ENCODE assay signal across 13 mouse cellular contexts in genomic region chrX:52745917-52746316, GRCm38 (mm10). TPM values are rescaled to one million over a fixed set of nuclear protein-coding genes. Genes with fewer than 3 reads are reported as not detected.
A peak's percentile ranks its signal among the peaks of the same experiment; 100 is the strongest.
DNase-seq lines count a peak whose midpoint lies in the region; ATAC-seq lines count a peak whose summit lies in the region.
"Had no signal": no experiment of that assay in that cellular context is flagged by ENCODE, and none has a peak within 500 bp of the region (broad histone marks: within the 10 kb centered on the region; RNA-seq: fewer than 3 reads in every experiment).

No protein-coding gene starts in this region.

- no peaks in the 10 kb centered on the region for H3K36me3 ChIP-seq in intestine, embryonic 15.5 days
- H3K36me3 ChIP-seq in intestine, embryonic 16.5 days (ENCODE audit: control insufficient read depth, insufficient read depth, low read length), result no peaks in the 10 kb centered on the region
- no peaks in the 10 kb centered on the region for H3K36me3 ChIP-seq in liver, embryonic 15.5 days (replicated peaks)
- H3K36me3 ChIP-seq: lung, embryonic 15.5 days had no signal

- H3K27ac ChIP-seq in intestine, embryonic 15.5 days, result no peak overlapping the region
- no peak overlapping the region for H3K27ac ChIP-seq in intestine, embryonic 16.5 days (ENCODE audit: low read length)
- H3K27ac ChIP-seq in liver, embryonic 15.5 days (replicated peaks), result no peak overlapping the region
- H3K27ac ChIP-seq: lung, embryonic 15.5 days had no signal

- DNase-seq in ES-CJ7 (ENCODE audit: low read depth, low spot score), result peak; percentile 76
- DNase-seq in gastrocnemius, adult 18-20 months (ENCODE audit: low spot score), result no peak
- DNase-seq in Muller cell, postnatal 12 days (ENCODE audit: inconsistent ontology term), result no peak
- DNase-seq: layer of hippocampus, postnatal 36 days; right cerebral cortex, postnatal 25 days had no signal

- H3K4me1 ChIP-seq in intestine, embryonic 15.5 days (replicated peaks), result no peaks in the 10 kb centered on the region
- H3K4me1 ChIP-seq in intestine, embryonic 16.5 days (ENCODE audit: control insufficient read depth, insufficient read depth, low read length), result no peaks in the 10 kb centered on the region
- H3K4me1 ChIP-seq in liver, embryonic 15.5 days (replicated peaks), result no peaks in the 10 kb centered on the region
- H3K4me1 ChIP-seq: lung, embryonic 15.5 days had no signal

- H3K4me2 ChIP-seq in intestine, embryonic 15.5 days (replicated peaks), result 0 out of 2 replicates have a peak overlapping the region, but pooled peaks have one; percentile 9
- no peak overlapping the region for H3K4me2 ChIP-seq in intestine, embryonic 16.5 days (ENCODE audit: low read depth, low read length)
- 0 out of 2 replicates have a peak overlapping the region, but pooled peaks have one; percentile 3 for H3K4me2 ChIP-seq in liver, embryonic 15.5 days
- H3K4me2 ChIP-seq: lung, embryonic 15.5 days had no signal

- peaks cover 13% of the 10 kb centered on the region for H3K27me3 ChIP-seq in intestine, embryonic 15.5 days (replicated peaks)
- H3K27me3 ChIP-seq in intestine, embryonic 16.5 days (replicated peaks; ENCODE audit: control insufficient read depth, insufficient read depth, low read length), result peaks cover 15% of the 10 kb centered on the region
- H3K27me3 ChIP-seq in liver, embryonic 15.5 days, result peaks cover 34% of the 10 kb centered on the region

- no peak overlapping the region for H3K4me3 ChIP-seq in intestine, embryonic 15.5 days (replicated peaks)
- no peak overlapping the region for H3K4me3 ChIP-seq in intestine, embryonic 16.5 days (ENCODE audit: low read length)
- no peak overlapping the region for H3K4me3 ChIP-seq in liver, embryonic 15.5 days (replicated peaks)
- H3K4me3 ChIP-seq: lung, embryonic 15.5 days; myocyte had no signal

- WGBS in intestine, embryonic 15.5 days, result 26% methylated on average over 10 of the region's 10 CpGs
- 16% methylated on average over 10 of the region's 10 CpGs for WGBS in intestine, embryonic 16.5 days
- 15% methylated on average over 10 of the region's 10 CpGs for WGBS in liver, embryonic 15.5 days (ENCODE audit: insufficient replicate concordance)

- no peaks in the 10 kb centered on the region for H3K9me3 ChIP-seq in intestine, embryonic 15.5 days
- no peaks in the 10 kb centered on the region for H3K9me3 ChIP-seq in intestine, embryonic 16.5 days (ENCODE audit: control insufficient read depth, low read length)
- H3K9me3 ChIP-seq in liver, embryonic 15.5 days (replicated peaks), result no peaks in the 10 kb centered on the region
- H3K9me3 ChIP-seq: lung, embryonic 15.5 days had no signal

- no peak for ATAC-seq in intestine, embryonic 15.5 days
- ATAC-seq in intestine, embryonic 16.5 days, result no peak
- ATAC-seq in CD4-positive, CD25-positive, alpha-beta regulatory T cell, adult 4 months, result peak; percentile 41
- no peak for ATAC-seq in liver, embryonic 15.5 days (ENCODE audit: insufficient read depth)
- ATAC-seq: hindbrain, embryonic 16.5 days had no signal

- H3K9ac ChIP-seq in intestine, embryonic 15.5 days, result no peak overlapping the region
- H3K9ac ChIP-seq in intestine, embryonic 16.5 days (ENCODE audit: low read depth, low read length), result no peak overlapping the region
- no peak overlapping the region for H3K9ac ChIP-seq in liver, embryonic 15.5 days
- H3K9ac ChIP-seq: lung, embryonic 15.5 days had no signal

RNA-seq across cellular contexts. Expression of gene Ccdc160, which starts 45.1 kb away (rescaled TPM):
- 4.3 and 4.6 TPM in 2 replicates for polyA plus RNA-seq in intestine, embryonic 15.5 days (2015; fragmentation: Nextera tagmentation; extraction: Ambion mirVana)
- polyA plus RNA-seq in intestine, embryonic 16.5 days (2015; fragmentation: Nextera tagmentation; extraction: Ambion mirVana), result 5.7 TPM in 2 replicates
- not detected for polyA plus RNA-seq in CD4-positive, CD25-positive, alpha-beta regulatory T cell, adult 4 months (2017; shearing (Covaris generic))
- 0.10 and 0.12 TPM in 2 replicates for polyA plus RNA-seq in liver, embryonic 15.5 days (2015; fragmentation: Nextera tagmentation; extraction: Ambion mirVana)
- total RNA-seq in gastrocnemius, adult 18-20 months (2021), result under 1 TPM in 1 of 2 experiments, not detected in 1; 0.30 TPM
- polyA plus RNA-seq: activated CD4-positive, CD25-positive, alpha-beta regulatory T cell, adult 4 months; myocyte had no signal
